Mouse (Mus musculus): ENCODE results near the gene 4933428G20Rik.

4933428G20Rik gene

DNA sequence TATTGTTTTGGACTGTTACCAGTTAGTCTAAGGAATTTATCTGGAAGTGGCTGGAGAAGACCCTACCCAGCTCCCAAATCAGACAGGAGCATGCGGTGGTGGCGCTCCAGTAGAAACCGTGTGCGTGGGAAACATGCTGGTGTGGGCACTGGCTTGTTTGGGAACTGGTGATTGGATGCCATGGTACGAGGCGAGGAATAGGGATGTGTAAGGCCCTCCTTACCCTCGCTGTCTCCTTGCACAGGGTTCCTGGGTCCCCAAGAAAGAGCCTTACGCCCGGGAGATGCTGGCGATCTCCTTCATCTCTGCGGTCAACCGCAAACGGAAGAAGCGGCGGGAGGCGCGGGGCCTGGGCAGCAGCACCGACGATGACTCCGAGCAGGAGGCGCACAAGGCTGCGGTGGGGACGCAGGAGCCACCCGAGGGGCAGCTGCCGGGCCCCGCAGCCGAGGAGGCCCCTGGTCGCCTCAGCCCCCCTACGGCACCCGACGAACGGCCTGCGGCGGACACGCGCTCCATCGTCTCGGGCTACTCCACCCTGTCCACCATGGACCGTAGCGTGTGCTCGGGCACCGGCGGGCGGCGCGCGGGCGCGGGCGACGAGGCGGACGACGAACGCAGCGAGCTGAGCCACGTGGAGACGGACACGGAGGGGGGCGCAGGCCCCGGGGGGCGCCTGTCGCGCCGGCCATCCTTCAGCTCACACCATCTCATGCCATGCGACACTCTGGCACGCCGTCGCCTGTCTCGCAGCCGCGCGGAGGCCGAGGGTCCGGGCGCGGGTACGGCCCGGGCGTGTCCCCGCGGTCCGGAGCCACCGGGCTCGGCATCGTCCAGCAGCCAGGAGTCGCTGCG is at the start of gene 4933428G20Rik:
Gene 4933428G20Rik (minus strand): TSS at position 476 of the 855 bp plus-strand sequence.
- DNase-seq (ENCODE audit: low spot score), result no peak

DNA sequence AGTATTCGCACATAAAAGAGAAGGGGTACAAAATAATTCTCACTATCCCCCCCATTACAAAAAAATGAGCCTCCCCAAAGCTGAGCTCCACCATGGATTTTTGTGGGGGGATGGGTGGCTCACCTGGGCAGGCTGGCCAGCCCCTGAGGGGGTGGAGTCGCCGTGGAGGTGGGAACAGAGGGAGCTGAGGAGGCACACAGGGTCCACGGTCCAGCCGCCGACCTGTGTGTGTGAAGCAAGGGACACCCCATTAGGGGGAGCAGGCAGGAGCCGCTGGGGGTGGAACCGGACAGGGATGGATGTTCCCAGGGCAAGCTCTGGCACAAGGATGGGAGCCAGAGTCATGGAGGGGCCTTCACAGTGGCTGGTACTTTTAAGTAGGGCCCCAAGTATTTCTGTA is 48.6 kb upstream of the 4933428G20Rik start:
- DNase-seq (ENCODE audit: low spot score), result no peak

- DNase-seq (ENCODE audit: low spot score), result no peak
These were observed 48.0 kb upstream of the 4933428G20Rik start for GRCm38 (mm10) chr11:97547957-97548706.

DNA sequence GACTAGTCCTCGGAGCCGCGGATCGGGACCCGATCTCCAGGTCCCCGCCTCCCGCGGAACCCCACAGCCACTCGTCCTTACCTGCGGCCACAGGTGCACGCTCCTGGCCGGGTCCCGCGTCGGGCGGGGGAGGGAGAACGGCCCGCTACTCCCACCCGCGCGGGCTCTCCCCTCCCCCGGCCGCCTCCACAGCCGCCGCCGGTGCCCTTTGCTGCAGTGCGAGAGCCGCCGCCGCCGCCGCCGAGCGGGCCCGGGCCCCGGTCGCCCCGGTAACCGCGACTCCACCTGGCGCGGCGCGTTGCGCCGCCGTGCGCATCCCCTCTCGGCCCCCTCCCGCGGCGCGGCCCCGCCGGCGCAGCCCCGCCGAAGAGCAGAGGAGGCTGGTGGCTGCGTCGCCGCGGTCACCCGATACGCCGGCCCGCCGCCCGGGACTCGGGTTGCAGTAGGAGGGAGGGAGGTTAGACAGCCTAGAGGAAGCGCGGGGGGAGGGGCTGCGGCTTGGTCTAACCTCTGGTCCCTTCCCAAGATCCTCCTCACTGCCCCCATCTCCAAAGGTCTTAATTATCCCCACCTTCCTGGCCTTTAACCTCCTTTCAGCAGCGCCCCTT is 46.8 kb upstream of the 4933428G20Rik start:
- peak; percentile 85 for DNase-seq (ENCODE audit: low spot score)

- no peak for DNase-seq (ENCODE audit: low spot score)
These were observed 45.8 kb upstream of the 4933428G20Rik start for GRCm38 (mm10) chr11:97545808-97546560.

DNA sequence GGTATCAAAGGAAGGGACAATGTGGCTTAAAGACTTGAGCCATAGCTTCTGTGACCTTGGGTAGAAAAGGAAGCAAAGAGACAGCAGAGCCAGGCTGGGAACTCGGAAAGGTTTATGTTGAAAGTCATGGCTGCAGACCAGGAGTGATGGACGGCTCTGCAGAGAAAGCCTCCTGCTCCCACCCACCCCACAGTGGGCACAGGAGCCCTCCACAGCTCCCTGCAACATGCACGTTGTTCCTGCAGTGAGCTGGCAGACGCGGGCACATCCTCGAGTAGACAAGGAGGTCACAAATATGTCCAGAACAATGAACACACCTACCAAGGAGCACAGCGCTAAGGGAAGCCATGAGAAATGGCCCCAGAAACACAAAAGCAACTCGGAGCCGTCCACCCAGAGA is 43.7 kb upstream of the 4933428G20Rik start:
- no peak for DNase-seq (ENCODE audit: low spot score)

- no peak for DNase-seq (ENCODE audit: low spot score)
These were observed 43.1 kb upstream of the 4933428G20Rik start for GRCm38 (mm10) chr11:97543181-97543733.

GRCm38 (mm10) chr11:97542171-97543150 is 42.3 kb upstream of the 4933428G20Rik start:
- no peak for DNase-seq (ENCODE audit: low spot score)

DNA sequence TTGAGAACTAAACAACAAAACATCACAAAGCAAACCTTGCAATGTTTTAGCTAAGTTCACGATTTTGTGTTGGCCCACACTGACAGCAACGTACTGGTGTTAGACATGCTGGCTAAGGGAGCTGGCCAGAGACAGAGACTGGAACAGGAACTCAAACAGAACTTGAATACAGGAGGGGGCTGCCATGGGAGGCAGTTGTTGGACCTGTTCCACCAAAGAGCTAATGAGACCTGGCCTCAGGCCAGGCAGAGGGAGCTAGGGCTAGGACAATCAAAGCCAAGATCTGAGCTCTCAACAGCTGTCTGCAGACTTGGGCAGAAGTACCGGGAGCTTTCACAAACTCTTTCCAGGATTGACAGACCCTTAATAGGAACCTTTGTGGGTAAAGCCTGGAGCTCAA is 40.5 kb upstream of the 4933428G20Rik start:
- DNase-seq (ENCODE audit: low spot score), result no peak

GRCm38 (mm10) chr11:97540136-97540535 is 40.0 kb upstream of the 4933428G20Rik start:
- no peak for DNase-seq (ENCODE audit: low spot score)

- DNase-seq (ENCODE audit: low spot score), result no peak
These were observed 39.5 kb upstream of the 4933428G20Rik start for GRCm38 (mm10) chr11:97539622-97540021.

GRCm38 (mm10) chr11:97537580-97538089 is 37.5 kb upstream of the 4933428G20Rik start:
- no peak for DNase-seq (ENCODE audit: low spot score)

GRCm38 (mm10) chr11:97536835-97537579 is 36.9 kb upstream of the 4933428G20Rik start:
- peak; percentile 81 for DNase-seq (ENCODE audit: low spot score)

DNA sequence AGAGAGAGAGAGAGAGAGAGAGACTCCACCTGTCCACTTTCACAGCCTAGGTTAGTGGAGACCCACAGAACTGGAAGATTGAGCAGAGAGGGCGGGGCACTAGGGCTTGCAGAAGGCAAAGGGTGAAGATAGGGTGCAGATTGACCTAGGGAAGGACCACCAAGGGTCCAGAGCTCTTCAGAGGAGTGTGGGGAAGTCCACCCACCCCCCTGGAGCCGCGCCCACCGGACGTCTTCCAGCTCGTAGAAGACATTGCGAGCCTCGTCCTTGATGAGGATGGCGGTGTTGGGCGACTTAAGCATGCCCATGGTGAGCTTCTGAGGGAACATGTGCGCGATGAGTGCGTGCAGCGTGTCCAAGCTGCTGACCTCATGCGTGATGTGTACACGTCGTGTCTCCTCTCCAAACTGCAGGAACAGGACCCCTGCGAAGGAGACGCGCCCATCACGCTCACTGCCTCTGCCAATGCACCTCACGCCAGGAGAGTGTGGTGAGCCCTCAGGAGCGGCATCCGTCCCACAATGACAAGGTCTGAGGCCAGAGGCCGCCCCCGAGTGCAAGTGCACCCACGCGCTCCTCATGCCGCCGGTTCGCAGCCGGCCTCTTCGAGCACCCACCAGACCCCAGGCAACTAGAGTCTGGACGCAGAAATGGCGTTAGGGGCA is 36.1 kb upstream of the 4933428G20Rik start:
- no peak for DNase-seq (ENCODE audit: low spot score)

- DNase-seq (ENCODE audit: low spot score), result no peak
These were observed 35.5 kb upstream of the 4933428G20Rik start for GRCm38 (mm10) chr11:97535660-97536059.

DNA sequence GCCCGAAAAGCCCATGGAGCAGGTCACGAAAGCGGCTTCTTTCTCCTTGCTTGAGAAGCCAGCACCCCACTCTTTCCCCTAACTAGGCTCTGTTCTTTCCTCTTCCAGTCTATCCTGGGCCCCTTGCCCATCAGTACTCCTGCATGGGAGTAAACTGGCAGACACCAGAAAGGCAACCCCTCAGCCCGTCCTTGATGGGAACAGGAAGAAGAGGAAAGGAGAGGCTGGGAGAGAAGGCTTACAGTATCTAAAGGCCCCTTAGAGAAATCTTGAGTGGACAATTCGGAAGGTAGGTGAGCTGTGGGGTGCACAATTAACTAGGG is 35.1 kb upstream of the 4933428G20Rik start:
- DNase-seq (ENCODE audit: low spot score), result no peak

DNA sequence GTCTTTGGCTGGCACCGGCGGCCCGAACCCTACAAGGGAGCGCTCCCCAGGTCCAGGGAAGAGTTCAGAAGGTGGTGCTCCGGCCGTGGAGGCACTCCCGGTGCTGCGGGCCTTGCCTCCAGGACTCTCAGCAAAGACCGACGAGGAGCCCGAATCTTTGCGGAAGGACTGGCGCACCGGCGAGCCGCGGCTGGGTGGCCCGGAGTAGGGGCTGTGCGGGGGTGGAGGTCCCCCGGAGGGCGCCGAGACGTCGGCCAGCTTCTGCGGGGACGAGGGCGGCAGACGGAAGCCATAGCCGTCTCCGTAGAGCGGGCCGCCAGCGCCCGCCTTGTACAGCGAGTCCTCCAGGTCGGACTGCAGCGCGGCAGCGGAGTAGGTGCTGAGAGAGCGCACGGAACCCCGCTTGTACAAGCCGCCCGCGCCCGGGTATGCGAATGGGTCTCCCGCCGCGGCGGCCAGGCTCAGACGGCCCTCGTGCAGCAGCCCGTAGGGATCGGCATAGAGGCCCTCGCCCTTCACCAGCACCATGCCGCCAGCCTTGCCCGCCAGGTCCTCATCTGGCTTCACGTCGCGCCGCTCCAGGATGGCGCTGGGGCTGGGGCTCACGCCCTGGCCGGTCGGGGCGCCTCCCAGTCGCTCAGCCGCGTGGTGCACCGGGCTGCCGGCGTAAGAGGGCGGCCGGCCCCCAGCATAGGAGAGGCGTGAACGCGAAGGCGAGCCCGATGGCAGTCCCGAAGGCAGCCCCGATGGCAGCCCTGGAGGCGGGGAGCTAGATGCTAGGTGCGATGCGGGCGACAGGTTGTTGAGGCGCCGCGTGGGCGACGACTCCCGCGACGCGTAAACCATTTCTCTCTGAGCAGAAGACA is 34.5 kb upstream of the 4933428G20Rik start:
- peak; percentile 38 for DNase-seq (ENCODE audit: low spot score)

- no peak for DNase-seq (ENCODE audit: low spot score)
These were observed 33.5 kb upstream of the 4933428G20Rik start for GRCm38 (mm10) chr11:97533653-97534052.
